Mouse (Mus musculus): ENCODE measurements around the gene Clcn7. TPM values are rescaled to one million over a fixed set of nuclear protein-coding genes. Genes with fewer than 3 reads are reported as not detected.
"Not testable (repeated sequence)": the region's sequence is repeated elsewhere in the genome, so short reads cannot be mapped to it uniquely, and the experiment has no call there.

The Clcn7 gene
- 10 to 100 TPM; 26.2 to 31.3 TPM for total RNA-seq (2021)
- long read RNA-seq, experiment 1, full-length matches to known transcripts: 9 of 21 reads
- long read RNA-seq, experiment 1, partial matches to known transcripts: 5 of 21 reads
- long read RNA-seq, experiment 1, other reads (novel, unspliced or antisense): 7 of 21 reads
- long read RNA-seq, experiment 2, full-length matches to known transcripts: 2 of 6 reads
- long read RNA-seq, experiment 2, partial matches to known transcripts: 4 of 6 reads
- long read RNA-seq, experiment 2, other reads (novel, unspliced or antisense): 0 of 6 reads

DNA sequence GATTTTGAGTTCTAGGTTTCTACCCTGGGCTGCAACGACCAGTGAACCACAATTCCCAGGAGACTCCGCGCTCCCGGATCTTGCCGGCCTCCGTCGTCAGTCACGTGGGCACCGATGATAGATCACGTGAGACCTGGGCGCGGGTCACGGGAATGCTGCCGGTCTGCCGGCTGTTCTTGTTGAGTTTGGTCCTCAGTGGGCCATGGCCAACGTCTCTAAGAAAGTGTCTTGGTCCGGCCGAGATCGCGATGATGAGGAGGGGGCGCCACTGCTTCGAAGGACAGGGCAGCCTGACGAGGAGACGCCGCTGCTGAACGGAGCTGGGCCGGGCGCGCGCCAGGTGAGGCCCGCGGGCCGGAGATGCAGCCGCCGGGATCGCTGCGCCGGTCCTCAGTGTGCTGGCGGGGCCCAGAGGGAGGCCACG, at the start of gene Clcn7:
TSS of gene Clcn7 (plus strand) at position 117 of the 424 bp plus-strand sequence.
- peak; percentile 96 to 98 for DNase-seq

DNA sequence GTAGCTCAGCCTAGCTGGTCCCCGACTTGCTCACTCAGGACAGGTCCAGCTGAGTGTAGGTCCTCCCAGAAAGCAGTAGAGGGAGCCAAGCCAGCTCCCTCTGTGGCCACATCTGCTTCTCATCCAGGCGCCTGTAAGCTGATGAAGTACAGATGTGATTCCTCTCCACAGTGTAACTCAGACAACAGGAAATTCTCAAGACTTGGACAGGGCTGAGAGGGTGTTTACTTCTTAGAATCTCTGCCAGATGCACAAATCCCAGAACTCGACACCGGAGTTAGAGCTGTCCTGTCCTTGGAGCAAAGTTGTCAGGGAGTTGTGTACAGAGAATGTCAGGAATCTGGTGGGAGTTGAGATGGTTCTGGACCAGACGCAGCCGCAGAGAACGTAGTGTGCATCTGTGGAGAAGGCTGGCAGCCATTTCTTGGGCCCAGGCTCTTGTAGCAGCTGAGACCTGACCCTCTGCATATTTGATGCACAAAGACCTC, 49.7 kb upstream of the Clcn7 start, which contains the start of gene Tmem204:
TSS of gene Tmem204 (minus strand) at position 148 of the 488 bp plus-strand sequence.
- peak; percentile 83 to 93 for DNase-seq

DNA sequence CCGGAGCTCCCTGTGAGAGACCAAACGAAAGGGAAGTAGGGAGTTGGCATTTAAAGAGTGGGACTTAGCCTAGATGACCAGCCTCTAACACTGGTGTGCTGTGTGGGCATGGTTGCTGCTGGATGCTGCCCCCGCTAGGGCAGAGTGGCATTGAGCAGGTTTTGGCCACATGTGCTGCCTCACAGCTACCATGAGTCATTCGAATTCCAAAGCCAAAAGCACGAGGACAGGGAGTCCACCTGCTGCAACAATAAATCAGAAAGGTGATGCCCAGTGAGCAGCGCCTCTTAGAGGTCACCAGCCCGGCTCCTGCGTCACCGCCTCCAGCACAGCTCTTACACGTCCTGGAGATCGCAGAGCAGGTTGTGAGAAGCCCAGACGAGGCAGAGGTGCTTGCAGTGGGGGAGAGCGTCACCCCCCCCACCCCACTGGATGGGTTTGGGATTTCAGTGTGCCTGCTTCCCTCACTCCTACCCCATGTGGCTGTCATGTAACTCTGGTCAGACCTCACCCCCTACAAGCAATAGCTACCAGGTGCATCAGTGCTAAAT, 48.3 kb upstream of the Clcn7 start:
- no peak for DNase-seq

DNA sequence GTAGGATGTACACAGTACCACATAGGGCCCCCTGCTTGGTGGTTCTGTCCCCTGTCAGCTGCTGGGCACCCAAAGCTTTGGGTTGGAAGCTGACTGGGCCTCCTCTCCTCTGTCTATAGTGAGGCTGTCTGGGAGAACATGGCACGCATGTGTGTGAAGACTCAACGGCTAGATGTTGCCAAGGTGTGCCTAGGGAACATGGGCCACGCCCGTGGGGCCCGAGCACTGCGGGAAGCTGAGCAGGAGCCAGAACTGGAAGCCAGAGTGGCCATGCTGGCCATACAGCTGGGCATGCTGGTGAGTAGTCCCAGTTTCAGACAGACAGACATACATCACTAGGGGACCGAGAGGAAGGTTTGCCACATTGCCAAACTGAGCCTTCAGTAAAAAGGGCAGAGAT, 46.5 kb upstream of the Clcn7 start:
- DNase-seq: no peak

DNA sequence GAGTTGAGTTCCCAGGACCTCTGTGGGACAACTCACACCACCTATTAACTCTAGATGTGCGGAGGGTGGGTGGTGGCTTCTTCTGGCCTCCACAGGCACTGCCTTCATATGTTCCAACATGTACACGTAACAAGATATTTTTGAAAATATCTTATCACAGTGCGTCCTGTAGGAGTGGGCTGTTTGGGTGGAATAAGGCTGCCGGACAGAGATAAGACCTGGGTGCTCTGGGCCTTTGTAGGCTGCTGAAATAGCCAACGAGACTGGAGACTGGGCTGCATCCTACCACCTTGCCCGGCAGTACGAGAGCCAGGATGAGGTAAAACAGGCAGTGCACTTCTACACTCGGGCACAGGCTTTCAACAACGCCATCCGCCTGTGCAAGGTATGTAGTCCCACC, 44.0 kb upstream of the Clcn7 start:
- DNase-seq: no peak

DNA sequence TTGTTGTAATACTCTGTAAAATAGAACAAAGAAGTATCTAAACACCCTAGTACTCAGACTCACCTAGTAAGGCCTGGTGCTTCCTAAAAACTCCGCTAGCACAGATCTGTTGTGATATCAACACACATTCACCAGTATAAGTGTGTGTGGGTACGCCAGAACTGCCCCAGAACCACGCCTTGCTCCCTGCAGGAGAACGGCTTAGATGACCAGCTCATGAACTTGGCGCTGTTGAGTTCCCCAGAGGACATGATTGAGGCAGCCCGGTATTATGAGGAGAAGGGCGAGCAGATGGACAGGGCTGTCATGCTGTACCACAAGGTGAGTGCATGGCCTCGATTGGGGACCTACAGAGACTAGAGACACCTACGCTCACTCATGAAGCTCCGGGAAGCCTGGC, 42.7 kb upstream of the Clcn7 start:
- no peak for DNase-seq

DNA sequence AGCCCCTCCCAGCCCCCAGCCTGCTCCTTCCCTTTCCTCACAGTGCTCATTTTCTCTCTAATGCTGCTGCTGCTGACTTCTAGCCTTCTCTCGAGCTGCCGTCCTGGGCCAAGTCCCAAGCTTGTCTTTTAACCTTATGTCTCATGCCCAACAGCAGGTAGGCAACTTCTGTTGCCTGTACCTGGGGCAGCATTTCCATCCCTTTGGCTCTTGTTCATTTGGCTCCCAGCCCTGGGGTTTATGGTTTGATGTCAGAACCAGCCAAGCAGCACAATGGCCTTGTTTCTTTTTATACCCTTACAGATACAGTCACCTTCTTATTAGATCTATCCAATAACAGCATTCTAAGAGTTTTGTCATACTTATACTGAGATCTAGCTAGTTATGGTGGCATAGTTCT, 37.0 kb upstream of the Clcn7 start:
- no peak for DNase-seq

DNA sequence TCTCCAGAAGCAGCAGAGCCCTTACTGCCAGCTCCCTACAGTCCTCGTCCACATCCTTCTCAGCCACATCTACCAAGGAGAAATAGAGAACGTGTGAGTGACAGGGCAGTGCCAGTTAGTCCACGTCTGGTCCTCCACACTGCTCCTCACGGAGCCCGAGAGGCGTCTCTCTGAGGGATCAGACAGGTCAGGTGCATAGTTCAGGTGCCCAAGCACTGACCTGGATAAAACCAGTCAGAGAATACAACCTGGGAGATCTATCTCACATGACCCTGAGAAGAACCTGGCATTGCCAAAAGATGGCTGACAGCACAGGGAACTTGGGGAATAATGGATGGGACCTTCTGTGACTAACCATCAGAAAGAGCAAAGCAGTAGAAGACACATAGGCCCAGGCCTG, 33.1 kb upstream of the Clcn7 start:
- no peak for DNase-seq

DNA sequence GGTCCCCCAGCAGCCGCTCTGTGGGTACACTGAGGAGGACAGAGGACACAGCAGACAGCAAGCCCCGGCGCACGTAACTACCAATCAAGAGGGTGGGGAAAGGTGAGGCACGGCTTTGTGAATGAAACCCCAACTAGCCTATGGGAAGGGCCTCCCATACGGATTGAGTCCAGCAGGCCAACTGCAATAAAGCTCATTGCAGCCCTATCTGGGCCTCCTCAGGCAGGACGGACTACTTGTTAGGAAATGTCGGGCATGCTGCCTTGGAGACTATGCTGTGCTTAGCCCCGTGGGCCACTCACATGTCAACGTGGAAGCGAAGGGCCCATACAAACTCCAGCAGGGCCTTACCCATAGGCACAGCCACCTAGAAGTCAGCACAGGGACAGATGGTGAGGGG, 31.9 kb upstream of the Clcn7 start:
- DNase-seq: no peak

DNA sequence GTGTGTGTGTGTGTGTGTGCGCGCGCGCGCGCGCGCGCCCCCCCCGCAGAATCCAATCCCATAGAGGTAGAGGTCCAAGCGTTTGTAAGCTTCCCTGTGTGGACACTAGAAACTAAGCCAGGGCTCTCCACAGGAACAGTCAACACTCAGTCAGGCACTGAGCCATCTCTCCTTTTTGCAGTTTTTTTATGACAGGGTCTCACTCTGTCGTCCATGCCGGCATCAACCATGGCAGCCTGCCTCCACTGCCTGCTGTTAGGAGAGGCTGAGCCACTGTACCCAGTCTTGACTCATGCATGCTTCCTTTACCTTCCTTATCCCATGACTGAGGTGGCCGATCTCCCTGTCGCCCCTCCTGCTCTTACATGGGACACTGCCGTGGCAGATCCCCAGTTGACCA, 25.4 kb upstream of the Clcn7 start:
- DNase-seq: no peak

DNA sequence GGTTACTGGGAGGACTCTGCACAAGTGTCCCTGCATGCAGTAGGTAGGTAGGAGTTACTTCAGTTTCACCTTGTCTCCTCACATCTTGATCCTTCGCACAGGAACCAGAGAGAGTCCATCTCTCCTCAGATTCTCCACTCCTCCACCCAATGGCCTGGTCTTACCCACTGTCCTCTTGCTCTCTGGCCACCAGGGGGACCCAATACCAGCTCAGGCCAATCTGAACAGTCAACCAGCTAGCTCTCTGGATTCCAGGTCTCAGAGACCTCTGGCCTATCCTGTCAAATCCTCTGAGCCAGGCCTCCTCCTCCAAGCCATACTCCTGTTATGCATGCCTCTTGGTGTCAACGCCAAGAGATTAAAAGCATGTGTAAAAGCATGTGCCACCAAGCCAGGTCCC, 23.6 kb upstream of the Clcn7 start:
- DNase-seq: peak; percentile 47 to 50

DNA sequence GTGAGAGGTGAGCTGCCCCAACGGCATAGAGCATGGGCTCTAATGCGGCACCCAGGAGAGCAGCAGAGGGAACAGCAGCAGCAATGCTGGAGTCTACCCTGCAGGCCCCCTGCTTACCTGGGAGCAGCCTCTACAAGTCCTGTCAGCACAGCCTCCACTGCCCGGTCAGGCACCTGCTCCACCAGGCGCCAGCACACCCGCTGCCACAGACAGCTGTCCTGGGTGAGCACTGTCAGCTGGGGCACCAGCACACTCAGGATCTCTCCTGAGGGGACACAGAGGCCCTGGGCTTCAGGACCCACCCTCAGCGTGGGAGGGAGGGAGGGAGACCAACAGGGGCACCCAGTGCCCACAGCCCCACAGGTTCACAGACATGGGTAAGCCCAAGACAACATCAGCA, 22.6 kb upstream of the Clcn7 start:
- DNase-seq: no peak

DNA sequence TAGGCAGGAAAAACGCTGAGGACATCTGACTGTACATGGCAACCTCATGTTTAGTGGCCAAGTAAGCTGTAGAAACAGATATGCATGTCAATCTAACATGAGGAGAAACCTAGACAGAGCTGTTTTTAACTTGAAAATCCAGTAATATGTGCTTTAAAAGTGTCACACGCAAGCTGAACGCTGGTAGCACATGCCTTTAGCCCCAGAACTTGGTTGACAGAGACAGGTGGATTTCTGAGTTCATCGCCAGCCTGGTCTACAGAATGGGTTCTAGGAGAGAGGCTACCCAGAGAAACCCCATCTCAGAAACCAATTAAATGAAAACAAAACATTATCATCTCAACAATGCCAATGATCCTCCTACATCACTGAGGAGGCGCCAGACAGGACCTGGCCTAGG, 22.0 kb upstream of the Clcn7 start:
- DNase-seq: no peak

DNA sequence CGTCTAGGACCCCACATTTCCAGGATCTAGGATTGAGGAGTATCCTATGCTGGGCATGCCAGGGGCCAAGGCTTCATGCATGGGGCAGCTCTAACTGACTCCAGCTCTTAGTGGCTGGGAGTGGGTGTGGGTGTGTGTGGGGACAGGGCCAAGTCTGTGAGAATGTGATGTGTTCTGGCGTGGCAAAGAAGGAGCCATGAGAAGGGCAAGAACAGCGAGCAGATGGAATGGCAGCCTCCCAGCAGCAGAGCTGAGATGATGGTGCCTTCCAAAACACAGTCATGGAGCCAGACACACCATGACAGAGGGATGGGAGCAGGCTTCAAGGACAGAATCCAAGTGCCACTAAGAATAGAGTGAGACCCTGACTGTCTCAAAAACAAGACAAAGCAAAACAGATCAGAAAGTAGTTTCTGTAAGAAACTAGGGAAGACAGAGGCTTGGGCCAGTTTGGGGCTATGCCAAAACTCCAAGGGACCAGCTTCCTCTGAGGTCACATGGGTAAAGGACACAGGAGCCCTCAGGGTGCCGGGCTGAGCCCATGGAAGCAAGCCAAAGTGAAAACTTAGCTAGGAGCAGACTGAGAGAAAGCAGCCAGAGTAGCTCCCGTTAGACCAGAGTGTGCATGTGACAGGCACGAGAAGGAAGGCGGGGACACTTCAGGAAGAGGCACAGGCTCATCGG, 21.3 kb upstream of the Clcn7 start:
- peak; percentile 58 to 75 for DNase-seq

DNA sequence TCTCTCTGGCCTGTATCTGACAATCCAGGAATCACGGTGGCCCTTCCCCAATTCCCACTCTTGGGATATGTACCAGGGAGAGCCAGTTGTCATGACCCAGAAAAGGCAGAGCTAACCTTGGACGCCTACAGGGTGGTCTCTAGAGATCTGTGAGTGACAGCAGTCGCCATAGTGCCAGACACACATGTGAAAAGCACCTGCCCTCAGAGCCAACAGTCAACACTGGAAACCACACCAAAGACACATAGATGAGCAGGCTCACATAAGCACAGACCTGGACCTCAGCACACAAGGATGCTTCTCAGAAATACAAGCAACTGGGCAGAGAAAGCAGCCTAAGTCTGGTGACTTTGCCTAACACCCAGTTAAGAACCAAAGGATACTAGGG, 20.8 kb upstream of the Clcn7 start:
- no peak for DNase-seq

DNA sequence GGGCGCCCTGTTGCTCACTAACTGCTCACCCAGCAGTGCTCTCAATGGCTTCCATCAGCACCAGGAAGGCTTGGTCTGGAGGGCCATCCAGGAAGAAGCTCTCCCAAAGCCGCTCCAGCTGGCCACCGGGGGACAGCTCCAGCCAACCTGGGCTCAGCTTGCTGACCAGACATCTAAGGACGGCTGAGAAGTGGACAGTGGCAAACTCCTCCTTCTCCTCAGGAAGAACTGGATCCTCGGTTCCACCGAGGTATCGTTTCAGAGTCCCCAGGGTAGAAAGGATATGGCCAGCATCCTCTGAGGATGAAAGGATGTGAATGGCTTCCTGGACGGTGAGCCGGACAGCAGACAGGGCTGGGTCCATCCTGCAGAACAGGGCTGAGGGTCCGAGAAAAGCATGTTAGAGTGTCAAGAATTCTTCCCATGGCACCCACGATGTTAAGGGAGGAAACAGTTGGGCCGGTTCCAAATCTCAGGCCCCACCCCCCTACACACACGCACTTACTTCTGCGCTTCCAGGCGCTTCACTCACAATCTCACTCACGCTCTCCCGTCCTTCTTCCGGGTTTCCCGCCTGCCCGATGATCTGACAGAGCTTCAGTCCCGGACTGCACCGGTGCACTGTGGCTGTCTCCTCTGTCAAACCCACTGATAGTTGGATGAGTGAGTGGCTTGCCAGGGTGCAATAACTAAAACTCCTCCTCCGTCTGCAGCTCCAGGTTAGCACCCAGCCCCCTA, 18.1 kb upstream of the Clcn7 start:
- DNase-seq: no peak

DNA sequence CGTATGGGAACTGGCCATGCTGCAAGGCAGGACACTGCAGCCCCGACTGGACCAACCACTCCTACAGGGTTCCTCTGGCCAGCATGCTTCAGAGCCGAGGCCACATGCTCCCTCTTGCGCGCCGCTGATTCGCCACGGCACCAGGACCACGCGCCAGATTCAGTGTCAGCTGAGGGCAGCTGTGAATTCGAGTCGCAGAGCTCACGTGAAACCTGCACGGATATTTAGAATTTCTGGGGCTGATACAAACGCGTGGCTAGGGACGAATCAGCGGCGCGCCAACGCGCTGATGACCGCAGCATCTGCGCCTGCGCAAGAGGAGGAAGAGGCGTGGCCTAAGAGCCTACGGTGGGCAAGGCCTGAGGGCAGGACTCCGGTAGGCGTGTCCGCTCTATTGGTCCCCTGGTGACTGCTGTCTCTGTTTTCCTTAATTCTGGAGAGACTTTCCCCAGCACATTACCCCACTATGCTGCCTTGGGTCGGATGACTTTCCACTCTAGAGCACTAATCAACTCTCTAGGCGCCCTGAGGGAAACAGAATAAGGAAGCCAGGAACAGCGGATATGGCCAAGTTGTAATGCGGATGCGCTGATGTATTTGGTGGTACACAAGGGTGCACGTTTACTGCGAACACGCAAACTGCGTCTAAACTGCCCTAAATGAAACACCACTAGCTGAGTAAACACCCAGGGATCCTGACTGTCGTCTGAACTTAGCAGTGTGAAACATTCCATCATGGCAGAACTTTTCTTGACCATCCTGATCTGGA, 17.3 kb upstream of the Clcn7 start, which contains the start of gene Telo2:
TSS of gene Telo2 (minus strand) at position 304 of the 769 bp plus-strand sequence.
- peak; percentile 95 to 98 for DNase-seq

DNA sequence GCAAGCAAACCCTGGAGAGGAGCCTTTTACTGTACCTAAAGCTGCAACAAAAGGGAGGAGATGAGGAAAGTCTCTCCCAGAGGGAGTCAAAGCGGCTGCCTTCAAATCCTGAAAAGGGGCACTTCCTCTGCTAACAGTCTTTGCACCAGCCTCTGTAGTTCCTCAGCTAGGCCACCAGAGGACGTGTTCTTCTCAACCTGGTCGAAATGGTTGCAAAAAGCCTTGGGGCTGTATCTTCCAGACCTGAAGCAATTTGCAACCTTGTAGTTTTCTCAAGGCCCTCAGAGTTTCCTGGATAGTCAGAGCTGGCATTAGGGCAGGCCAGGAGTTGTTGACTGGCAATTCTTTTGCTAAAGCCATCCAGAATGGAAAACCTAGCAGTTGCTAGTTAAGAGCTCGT, 15.9 kb upstream of the Clcn7 start:
- peak; percentile 13 to 26 for DNase-seq

DNA sequence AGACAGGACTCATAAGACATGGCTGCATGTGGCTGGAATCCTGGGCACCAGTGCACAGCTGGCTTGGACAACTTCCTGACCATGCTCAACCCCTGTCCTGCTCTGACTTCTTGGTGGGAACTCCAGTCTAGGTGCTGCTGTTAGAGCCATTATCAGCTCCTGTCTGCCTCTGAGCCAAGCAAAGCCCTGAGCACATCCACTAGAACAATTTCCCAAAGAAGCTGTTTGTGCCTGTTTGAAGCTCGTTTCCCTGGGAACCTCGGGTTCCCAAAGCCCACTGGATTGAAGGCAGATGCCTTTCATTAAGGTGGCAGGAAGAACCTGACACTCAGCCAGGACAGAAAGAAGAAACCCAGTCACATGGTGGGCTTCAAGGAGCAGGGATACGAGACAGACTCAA, 12.8 kb upstream of the Clcn7 start, which contains the start of gene Ptx4:
TSS of gene Ptx4 (plus strand) at position 355 of the 400 bp plus-strand sequence.
- peak in 1 of 2 experiments; percentile 31 for DNase-seq

DNA sequence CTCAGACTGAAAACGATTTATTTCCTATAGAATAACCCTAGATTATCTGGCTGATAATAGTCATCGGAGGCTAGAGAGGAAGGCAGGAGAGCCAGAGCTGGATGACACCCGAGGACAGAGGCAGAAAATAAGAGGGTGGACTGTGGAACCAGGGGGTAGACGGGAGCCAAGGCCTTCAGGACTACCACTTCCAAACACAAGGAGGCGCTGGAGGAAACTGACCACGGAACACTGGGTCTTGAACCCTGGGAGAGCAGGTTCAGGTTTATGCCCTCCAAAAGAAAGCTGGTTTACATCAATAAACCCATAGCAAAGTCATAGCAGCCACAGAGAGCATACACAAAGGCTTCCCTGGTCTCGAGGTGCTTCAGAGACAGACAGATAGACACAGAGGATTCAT, 9.2 kb upstream of the Clcn7 start:
- peak in 1 of 2 experiments; percentile 41 for DNase-seq

DNA sequence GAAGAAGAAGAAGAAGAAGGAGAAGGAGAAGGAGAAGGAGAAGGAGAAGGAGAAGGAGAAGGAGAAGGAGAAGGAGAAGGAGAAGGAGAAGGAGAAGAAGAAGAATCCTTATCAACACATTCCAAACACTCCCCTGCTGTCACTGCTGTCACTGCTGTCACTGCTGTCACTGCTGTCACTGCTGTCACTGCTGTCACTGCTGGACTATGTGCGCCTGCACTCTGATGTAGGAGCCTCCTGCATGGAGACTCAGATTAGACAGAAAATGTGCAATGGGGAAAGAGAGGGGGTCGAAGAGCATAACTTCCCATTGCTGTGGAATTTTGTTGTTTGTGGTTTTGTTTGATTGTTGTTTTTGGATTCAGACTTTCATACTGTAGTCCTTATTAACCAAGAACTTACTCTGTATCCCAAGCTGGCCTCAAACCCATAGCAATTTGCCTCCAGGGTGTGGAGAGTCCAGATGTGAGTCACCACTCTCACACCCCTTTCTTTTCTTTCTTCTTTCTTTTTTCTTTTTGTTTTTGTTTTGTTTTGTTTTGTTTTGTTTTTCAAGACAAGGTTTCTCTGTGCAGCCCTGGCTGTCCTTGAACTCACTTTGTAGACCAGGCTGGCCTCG, 7.6 kb upstream of the Clcn7 start:
- not testable (repeated sequence) for DNase-seq
